Mouse (Mus musculus): ENCODE results near the gene Lonp2. TPM values are rescaled to one million over a fixed set of nuclear protein-coding genes. Genes with fewer than 3 reads are reported as not detected.

The Lonp2 gene
- polyA plus RNA-seq, 1 experiment from 2014 or later: 36.2 TPM

- H3K27ac ChIP-seq (replicated peaks): no peak overlapping the region
- 73% methylated on average over 3 of the region's 3 CpGs for WGBS
- no peak for TF ChIP-seq CTCF (IDR thresholded peaks at IDR 0.05; ENCODE audit: low read depth)
- no peak for TF ChIP-seq EP300 (optimal IDR thresholded peaks at IDR 0.05)
- H3K4me3 ChIP-seq (ENCODE audit: low read depth, low read length): no peak overlapping the region
- DNase-seq (ENCODE audit: low spot score) (no peak), ATAC-seq (ENCODE audit: low FRiP score, low TSS enrichment) (no peak)
- no peaks in the 10 kb centered on the region for H3K27me3 ChIP-seq (ENCODE audit: control insufficient read depth, insufficient read depth, low read length)
- H3K4me2 ChIP-seq (replicated peaks; ENCODE audit: low read depth): no peak overlapping the region
- no peaks in the 10 kb centered on the region for H3K9me3 ChIP-seq (ENCODE audit: control insufficient read depth, low read length)
- H3K9ac ChIP-seq (ENCODE audit: low read length): no peak overlapping the region
- H3K4me1 ChIP-seq (replicated peaks; ENCODE audit: control insufficient read depth, insufficient read depth): no peaks in the 10 kb centered on the region
- no peaks in the 10 kb centered on the region for H3K36me3 ChIP-seq (ENCODE audit: control insufficient read depth, insufficient read depth, low read length)
Measured at GRCm38 (mm10) chr8:86604676-86605075, 19.2 kb upstream of the Lonp2 start.

GRCm38 (mm10) chr8:86613798-86614197, 10.0 kb upstream of the Lonp2 start:
- Histone ChIP-seq H3K4me2 (replicated peaks; ENCODE audit: low read depth) (no peak overlapping the region), H3K27ac (replicated peaks) (no peak overlapping the region), H3K4me3 (ENCODE audit: low read depth, low read length) (no peak overlapping the region), H3K36me3 (ENCODE audit: control insufficient read depth, insufficient read depth, low read length) (no peaks in the 10 kb centered on the region), H3K9ac (ENCODE audit: low read length) (no peak overlapping the region), H3K4me1 (replicated peaks; ENCODE audit: control insufficient read depth, insufficient read depth) (no peaks in the 10 kb centered on the region), H3K9me3 (ENCODE audit: control insufficient read depth, low read length) (no peaks in the 10 kb centered on the region), H3K27me3 (ENCODE audit: control insufficient read depth, insufficient read depth, low read length) (no peaks in the 10 kb centered on the region)
- WGBS: 28% methylated on average over 2 of the region's 2 CpGs
- TF ChIP-seq EP300 (optimal IDR thresholded peaks at IDR 0.05) (no peak), CTCF (IDR thresholded peaks at IDR 0.05; ENCODE audit: low read depth) (no peak)
- no peak for DNase-seq (ENCODE audit: low spot score)
- no peak for ATAC-seq (ENCODE audit: low FRiP score, low TSS enrichment)

GRCm38 (mm10) chr8:86615095-86615769, 8.6 kb upstream of the Lonp2 start:
- TF ChIP-seq CTCF (IDR thresholded peaks at IDR 0.05; ENCODE audit: low read depth) (no peak), EP300 (optimal IDR thresholded peaks at IDR 0.05) (no peak)
- DNase-seq (ENCODE audit: low spot score) (no peak), ATAC-seq (ENCODE audit: low FRiP score, low TSS enrichment) (no peak)
- H3K36me3 ChIP-seq (ENCODE audit: control insufficient read depth, insufficient read depth, low read length): no peaks in the 10 kb centered on the region
- no peak overlapping the region for H3K4me3 ChIP-seq (ENCODE audit: low read depth, low read length)
- no peaks in the 10 kb centered on the region for H3K4me1 ChIP-seq (replicated peaks; ENCODE audit: control insufficient read depth, insufficient read depth)
- H3K9ac ChIP-seq (ENCODE audit: low read length): no peak overlapping the region
- no peak overlapping the region for H3K4me2 ChIP-seq (replicated peaks; ENCODE audit: low read depth)
- 78% methylated on average over 6 of the region's 6 CpGs for WGBS
- no peak overlapping the region for H3K27ac ChIP-seq (replicated peaks)
- no peaks in the 10 kb centered on the region for H3K9me3 ChIP-seq (ENCODE audit: control insufficient read depth, low read length)
- no peaks in the 10 kb centered on the region for H3K27me3 ChIP-seq (ENCODE audit: control insufficient read depth, insufficient read depth, low read length)

- no peak overlapping the region for H3K4me3 ChIP-seq (ENCODE audit: low read depth, low read length)
- 71% methylated on average over 7 of the region's 7 CpGs for WGBS
- H3K36me3 ChIP-seq (ENCODE audit: control insufficient read depth, insufficient read depth, low read length): no peaks in the 10 kb centered on the region
- no peaks in the 10 kb centered on the region for H3K27me3 ChIP-seq (ENCODE audit: control insufficient read depth, insufficient read depth, low read length)
- no peaks in the 10 kb centered on the region for H3K4me1 ChIP-seq (replicated peaks; ENCODE audit: control insufficient read depth, insufficient read depth)
- no peak overlapping the region for H3K9ac ChIP-seq (ENCODE audit: low read length)
- H3K4me2 ChIP-seq (replicated peaks; ENCODE audit: low read depth): no peak overlapping the region
- H3K27ac ChIP-seq (replicated peaks): no peak overlapping the region
- ATAC-seq (ENCODE audit: low FRiP score, low TSS enrichment): no peak
- TF ChIP-seq CTCF (IDR thresholded peaks at IDR 0.05; ENCODE audit: low read depth) (no peak), EP300 (optimal IDR thresholded peaks at IDR 0.05) (no peak)
- no peak for DNase-seq (ENCODE audit: low spot score)
- H3K9me3 ChIP-seq (ENCODE audit: control insufficient read depth, low read length): no peaks in the 10 kb centered on the region
Measured at GRCm38 (mm10) chr8:86617759-86618387, 6.0 kb upstream of the Lonp2 start.

GRCm38 (mm10) chr8:86623551-86623910, 312 bp upstream of the Lonp2 start:
- H3K27me3 ChIP-seq (ENCODE audit: control insufficient read depth, insufficient read depth, low read length): no peaks in the 10 kb centered on the region
- peak overlapping the region; percentile 83 for H3K4me2 ChIP-seq (replicated peaks; ENCODE audit: low read depth)
- H3K4me3 ChIP-seq (ENCODE audit: low read depth, low read length): peak overlapping the region; percentile 79
- H3K36me3 ChIP-seq (ENCODE audit: control insufficient read depth, insufficient read depth, low read length): no peaks in the 10 kb centered on the region
- TF ChIP-seq EP300 (optimal IDR thresholded peaks at IDR 0.05) (no peak), CTCF (IDR thresholded peaks at IDR 0.05; ENCODE audit: low read depth) (no peak)
- H3K9ac ChIP-seq (ENCODE audit: low read length): peak overlapping the region; percentile 52; the same call in 1 of the 2 replicates
- H3K9me3 ChIP-seq (ENCODE audit: control insufficient read depth, low read length): no peaks in the 10 kb centered on the region
- no peak overlapping the region for H3K27ac ChIP-seq (replicated peaks)
- DNase-seq (ENCODE audit: low spot score): no peak
- ATAC-seq (ENCODE audit: low FRiP score, low TSS enrichment): no peak; the same call in 1 of the 2 replicates
- 2% methylated on average over 10 of the region's 14 CpGs for WGBS
- no peaks in the 10 kb centered on the region for H3K4me1 ChIP-seq (replicated peaks; ENCODE audit: control insufficient read depth, insufficient read depth)

- H3K27me3 ChIP-seq (ENCODE audit: control insufficient read depth, insufficient read depth, low read length): no peaks in the 10 kb centered on the region
- ATAC-seq (ENCODE audit: low FRiP score, low TSS enrichment): no peak
- TF ChIP-seq CTCF (IDR thresholded peaks at IDR 0.05; ENCODE audit: low read depth) (no peak), EP300 (optimal IDR thresholded peaks at IDR 0.05) (no peak)
- peak overlapping the region; percentile 83 for H3K4me2 ChIP-seq (replicated peaks; ENCODE audit: low read depth)
- no peak overlapping the region for H3K27ac ChIP-seq (replicated peaks)
- H3K4me3 ChIP-seq (ENCODE audit: low read depth, low read length): peak overlapping the region; percentile 79
- DNase-seq (ENCODE audit: low spot score): no peak
- peak overlapping the region; percentile 0; the same call in 1 of the 2 replicates for H3K9ac ChIP-seq (ENCODE audit: low read length)
- 36% methylated on average over 7 of the region's 7 CpGs for WGBS
- no peaks in the 10 kb centered on the region for H3K4me1 ChIP-seq (replicated peaks; ENCODE audit: control insufficient read depth, insufficient read depth)
- no peaks in the 10 kb centered on the region for H3K36me3 ChIP-seq (ENCODE audit: control insufficient read depth, insufficient read depth, low read length)
- H3K9me3 ChIP-seq (ENCODE audit: control insufficient read depth, low read length): no peaks in the 10 kb centered on the region
Measured at GRCm38 (mm10) chr8:86624915-86625314, 1.1 kb downstream of the Lonp2 start.

Data from stomach, postnatal 0 days (tissue).